Mouse (Mus musculus) cerebellum, adult 11 months (tissue): Measurements from ENCODE around the gene Pitpnb.
A peak's percentile ranks its signal among the peaks of the same experiment; 100 is the strongest.

Experiments used
- DNase-seq: peaks from one replicate; pipeline ENCODE4 v3.0.0; 2022

The Pitpnb gene

DNA sequence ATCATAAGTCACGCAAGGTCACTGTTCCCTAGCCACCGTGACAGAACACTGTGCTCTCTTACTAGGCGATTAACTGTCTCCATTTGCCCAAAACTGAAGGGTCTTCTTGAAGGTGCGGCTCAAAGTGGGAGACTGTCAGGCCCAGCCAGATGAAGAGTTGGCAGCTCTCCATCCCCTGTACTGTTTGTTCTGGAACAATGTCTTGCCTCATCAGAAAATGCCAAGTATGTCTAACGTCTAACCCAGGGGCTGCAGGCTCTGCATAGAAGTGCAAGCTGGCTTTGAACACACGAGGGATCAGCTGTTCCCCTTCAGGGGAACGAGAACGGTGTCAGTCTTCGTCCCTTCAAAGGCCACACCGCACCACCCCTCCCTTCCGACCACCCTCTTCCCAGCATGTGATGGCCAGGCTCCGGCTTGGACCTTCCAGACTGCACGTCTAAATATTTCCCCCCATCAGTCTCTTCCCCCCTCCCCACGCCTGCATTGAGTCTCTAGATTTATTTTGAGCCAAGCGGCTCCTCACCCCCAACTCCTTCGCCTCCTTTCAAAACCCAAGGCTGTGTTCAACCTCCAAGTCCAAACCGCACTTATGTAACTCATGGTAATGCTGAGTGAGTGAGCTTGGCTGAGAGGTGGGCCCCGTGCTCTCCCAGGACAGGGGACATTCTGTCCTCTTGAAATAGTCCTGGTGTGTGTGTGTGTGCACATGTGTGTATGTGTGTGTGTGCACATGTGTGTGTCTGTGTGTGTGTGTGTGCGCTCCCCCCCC, 71.5 kb downstream of the Pitpnb start:
- no peak for DNase-seq

DNA sequence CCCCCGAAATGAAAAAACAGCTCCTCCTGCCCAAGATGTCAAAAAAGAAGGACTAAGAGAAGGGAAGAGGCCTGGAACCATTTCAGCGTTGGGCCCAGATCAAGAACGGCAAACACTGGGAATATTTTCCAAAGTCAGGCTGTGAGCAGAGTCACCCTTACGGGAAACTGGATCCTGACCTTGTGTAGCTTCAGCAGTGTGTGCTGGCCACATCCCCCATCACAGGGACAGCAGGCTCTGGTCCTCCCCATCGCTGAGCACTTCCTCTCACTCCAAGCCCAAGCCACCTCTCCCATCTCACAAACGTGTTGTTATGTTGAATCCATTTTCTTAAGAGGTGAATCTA, 72.1 kb downstream of the Pitpnb start:
- no peak for DNase-seq

DNA sequence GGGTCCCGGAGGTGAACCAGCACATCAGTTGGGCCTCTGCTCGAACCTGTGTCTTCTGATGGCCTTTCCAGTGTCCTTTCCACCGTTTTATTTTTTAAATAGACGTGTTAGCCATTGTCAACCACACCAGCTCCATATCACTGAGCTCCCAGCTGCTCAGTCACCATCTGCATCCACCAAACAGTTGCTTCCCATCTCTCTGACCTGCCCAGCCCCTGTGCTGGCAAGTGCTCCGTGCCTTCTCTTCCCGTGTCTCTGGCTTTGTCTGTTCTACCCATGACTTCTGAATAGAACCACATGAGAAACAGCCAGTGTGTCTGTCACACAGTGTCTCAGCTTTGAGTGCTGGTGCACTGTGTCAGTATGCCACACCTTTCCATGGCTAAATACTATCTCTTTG, 74.2 kb downstream of the Pitpnb start:
- no peak for DNase-seq

DNA sequence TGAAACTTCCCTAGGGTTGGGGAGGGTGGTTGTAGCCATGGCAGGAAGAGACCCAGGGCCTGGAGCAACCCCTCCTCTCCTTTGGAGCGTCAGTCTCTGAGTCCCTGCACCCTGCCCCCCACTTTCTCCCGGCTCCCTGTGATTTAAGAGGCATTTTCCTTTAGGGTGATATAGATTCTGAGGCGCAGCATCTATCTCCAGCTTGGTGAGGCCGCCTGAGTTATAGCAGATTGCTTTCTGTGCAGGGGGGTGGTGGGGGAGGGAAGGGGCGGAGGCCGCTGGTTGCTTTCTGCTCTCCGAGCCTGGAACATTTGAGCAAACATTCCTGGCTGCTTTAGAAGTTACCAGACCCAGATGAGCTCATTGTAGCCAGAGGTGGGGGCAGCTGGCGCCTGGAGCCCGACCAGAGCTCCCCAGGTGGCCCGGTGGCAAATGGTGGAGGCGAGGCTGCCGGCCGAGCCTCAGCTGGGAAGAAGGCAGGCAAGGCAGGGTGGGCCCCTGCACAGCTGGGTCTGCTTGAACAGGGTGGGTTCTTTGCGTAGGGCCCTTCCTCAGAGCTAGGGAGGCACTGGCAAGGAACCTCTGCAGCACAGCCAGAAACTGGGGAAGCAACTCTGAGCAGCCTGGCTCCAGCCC, 78.0 kb downstream of the Pitpnb start:
- DNase-seq, result no peak

DNA sequence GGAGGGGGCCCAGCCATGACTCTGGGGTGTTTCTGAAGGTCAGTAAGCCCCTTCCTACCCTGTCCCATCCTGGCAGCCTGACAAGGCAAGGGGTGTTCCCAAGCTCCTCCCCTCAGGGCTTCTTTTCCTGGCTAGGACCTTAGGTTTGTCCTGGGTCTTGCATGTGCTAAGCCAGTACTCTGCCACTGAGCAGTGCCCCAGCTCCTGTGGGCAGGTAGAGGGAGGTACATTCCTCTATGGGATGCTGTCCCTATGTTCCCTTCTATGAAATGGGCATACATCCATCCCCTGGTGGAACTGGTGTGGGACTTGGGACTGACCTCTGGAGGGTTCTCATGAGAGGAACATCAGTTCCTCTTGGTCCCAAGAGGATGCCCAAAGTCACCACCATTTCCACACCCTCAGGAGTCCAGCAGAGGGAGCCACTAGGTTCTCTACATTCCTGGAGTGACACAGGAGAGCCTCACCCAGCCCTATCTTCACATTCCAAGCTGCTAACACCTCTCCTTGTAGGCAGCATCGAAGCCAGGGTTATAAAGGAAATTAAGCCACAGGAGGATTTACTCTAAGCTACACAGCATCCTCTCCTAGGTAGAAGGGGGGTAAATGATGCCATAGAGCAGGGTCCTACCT, 79.0 kb downstream of the Pitpnb start:
- DNase-seq, result no peak

DNA sequence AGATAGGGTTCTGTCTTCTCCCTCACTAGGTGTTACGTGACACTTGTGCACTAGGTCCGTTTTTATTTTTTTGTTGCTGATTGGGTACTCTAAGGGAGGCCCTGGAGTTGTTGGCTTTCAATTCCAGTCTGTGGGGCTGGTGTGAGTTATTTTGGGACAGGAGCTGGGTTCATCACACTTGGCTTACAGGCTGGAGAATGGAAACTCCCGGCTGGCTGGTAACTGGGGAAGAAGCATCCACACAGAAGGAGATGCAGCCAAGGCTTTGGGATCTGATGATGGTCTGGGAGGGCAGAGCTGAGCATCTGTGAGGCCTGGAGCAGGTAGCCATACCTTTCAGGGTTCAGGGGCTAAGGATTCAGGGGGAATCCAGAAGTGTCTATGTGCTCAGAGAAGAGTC, 80.1 kb downstream of the Pitpnb start:
- no peak for DNase-seq

DNA sequence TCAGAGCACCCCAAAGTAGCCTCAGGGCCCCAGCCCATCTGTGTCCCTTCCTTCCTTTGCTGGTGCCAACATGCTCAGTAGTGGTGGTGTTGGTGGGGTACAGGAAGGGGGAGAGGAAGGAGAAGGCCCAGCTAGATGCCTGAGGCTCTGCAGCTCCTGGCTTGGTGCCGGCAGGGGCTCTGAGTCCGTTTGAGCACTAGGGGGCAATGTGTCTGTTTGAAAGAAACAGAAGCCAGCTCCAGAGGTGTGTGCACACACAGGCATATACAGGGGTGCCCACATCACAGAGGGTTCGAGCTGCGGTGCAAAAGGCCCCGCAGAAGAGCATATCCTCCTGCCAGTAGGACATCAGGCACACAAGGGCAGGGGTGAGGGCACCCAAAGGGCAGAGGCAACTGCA, 83.6 kb downstream of the Pitpnb start:
- peak; percentile 13 for DNase-seq

DNA sequence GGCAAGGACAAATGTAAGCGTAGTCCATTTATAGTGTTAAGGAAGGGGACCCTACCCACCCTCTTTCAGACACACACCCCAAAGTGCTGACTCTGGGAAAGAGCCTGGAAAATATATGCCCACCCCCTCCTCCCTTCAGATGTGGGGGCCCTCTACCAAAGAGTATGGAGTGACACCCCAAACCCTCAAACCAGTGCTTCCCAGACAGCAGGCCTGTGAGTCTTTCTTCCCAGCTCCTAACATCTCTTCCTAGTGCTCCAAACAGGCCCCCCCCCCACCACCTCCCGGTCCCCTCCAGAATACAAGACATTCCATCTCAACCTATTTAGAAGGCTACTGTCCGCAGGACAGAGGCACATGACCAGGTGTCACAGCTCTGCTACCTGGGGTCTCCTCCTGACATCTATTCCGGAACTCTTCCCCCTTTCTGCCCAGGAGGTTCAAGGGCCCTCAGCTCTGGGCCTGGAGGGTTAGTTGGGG, 84.2 kb downstream of the Pitpnb start:
- DNase-seq, result no peak

DNA sequence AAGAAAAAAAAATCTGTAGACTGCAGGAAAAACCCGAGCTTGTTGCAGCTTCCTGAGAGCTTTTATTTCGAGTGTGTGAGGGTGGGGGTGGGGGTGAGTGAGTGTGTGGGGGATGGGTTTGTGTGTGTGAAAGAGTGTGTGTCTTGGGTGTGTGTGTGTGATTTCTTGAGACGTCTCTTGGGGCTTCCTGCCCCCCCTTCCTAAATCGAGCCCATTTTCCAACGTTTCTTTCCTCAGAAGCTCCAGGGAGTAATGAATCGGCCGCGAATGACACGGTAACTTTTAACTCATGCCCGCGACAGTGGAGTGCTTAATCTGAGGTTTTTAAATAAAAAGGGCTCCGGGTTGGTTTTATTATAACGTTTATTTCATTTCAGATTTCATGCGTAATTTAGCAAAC, 85.0 kb downstream of the Pitpnb start:
- DNase-seq, result no peak

DNA sequence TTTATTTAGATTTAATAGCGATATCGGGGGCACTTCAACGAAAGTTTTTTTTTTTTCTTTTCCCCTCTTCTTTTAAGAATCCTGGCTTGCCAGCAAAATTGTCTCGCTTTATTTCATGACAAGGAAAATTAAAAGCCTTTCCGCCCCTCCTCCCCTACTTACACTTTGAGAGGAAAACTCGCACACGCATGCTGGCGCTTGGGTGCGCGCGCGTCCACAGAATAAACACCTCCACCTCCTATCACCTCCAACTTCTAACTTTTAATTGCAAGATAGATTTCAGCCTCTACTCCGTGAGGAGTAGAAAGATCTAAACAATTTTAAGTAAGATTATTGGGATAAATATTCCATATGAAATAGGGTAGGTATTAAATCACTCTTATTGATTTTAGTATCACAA, 85.5 kb downstream of the Pitpnb start:
- no peak for DNase-seq

DNA sequence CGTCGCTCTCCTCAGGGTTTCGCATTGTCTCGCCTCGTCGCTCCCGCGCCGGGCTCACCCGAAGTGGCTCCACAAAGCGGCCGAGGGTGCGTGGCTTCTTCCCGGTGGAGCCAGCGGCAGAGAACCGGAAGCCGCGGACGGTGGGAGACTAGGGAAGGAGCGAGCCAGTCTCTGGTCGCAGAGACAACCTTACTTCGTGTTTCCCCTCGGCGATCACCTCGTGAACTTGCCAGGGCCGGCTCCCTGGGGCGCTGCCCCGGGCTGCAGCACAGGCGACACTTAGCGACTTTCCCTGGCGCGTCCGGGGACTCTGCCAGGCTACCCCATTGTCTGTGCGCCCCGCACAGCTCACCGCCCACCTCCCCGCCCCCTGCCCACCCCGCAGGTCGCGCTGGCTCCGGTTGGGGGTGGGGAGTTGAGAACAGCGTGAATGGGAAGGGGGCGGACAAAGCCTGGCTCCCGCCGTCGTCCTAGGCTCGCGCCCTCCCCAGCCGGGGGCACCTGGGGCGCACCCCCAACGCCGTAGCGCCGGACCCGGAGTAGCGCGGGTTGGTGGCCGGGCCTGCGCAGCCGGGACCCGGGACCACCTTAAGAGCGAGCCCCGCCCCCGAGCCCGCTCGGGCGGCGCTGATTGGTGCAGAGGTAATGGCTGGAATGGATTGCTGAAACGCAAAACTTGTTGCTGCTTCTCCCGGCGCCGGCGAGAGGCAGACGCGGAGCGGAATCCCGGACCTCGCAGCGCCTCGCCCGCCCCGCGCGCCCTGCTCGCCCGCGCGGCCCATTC, 86.2 kb downstream of the Pitpnb start, which contains the start of gene Mn1:
Mn1 (plus strand) TSS at position 772 of the 784 bp plus-strand sequence.
- peak; percentile 30 for DNase-seq

DNA sequence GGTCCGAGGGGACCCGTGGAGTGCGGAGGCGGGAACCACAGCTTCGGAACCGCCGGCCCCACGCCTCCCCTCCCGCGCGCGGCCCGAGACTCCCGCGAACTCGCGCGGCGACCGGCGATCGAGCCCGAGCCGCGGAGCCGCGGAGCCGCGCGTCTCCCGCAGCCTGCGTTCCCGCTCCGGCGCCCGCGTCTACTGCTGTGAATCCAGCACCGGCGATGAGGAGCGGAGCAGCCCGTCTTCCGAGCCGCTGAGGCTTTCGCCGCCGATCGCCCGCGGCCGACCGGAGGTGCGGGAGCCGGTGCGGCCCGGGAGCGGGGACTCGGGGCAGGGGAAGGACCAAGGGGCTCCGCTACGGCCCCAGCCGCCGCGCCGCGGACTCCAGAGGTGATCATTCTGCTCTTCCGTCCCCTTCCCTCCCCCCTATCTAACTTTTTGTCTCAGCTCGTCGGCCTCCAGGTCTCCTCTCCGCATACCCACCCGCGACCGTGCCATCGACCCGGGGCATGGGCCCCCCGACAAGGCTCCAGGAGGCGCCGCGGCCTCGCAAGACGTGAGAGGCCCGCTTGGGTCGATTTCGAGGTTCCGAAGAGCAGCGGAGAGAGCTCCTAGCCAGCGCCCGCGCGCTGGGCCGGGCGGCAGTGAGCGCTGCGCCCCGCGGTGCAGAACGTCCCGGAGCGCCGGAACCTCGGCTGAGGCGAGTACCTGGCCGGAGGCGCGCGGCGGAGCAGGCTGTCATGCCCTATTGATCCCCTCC, 87.0 kb downstream of the Pitpnb start:
- DNase-seq, result no peak

DNA sequence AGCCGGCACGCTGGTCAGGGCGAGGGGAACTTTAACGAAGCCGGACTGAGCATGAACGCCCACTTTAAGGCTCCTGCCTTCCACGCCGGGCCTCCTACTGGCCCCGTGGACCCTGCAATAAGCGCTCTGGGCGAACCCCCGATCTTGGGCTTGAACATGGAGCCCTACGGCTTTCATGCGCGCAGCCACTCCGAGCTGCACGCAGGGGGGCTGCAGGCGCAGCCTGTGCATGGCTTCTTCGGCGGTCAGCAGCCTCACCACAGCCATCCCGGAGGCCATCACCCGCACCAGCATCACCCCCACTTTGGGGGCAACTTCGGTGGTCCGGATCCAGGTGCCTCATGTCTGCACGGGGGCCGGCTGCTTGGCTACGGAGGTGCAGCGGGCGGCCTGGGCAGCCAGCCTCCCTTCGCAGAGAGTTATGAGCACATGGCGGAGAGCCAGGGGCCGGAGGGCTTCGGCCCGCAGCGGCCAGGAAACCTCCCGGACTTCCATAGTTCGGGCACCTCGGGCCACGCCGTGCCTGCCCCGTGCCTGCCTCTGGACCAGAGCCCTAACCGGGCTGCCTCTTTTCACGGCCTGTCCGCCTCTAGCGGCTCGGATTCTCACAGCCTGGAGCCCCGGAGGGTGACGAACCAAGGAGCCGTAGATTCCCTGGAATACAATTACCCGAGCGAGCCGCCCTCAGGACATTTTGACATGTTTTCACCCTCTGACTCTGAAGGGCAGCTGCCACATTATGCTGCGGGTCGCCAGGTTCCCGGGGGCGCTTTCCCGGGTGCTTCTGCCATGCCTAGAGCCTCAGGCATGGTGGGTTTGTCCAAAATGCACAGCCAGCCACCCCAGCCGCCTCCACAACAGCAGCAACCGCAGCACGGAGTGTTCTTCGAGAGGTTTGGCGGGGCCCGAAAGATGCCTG, 87.9 kb downstream of the Pitpnb start:
- DNase-seq, result no peak

DNA sequence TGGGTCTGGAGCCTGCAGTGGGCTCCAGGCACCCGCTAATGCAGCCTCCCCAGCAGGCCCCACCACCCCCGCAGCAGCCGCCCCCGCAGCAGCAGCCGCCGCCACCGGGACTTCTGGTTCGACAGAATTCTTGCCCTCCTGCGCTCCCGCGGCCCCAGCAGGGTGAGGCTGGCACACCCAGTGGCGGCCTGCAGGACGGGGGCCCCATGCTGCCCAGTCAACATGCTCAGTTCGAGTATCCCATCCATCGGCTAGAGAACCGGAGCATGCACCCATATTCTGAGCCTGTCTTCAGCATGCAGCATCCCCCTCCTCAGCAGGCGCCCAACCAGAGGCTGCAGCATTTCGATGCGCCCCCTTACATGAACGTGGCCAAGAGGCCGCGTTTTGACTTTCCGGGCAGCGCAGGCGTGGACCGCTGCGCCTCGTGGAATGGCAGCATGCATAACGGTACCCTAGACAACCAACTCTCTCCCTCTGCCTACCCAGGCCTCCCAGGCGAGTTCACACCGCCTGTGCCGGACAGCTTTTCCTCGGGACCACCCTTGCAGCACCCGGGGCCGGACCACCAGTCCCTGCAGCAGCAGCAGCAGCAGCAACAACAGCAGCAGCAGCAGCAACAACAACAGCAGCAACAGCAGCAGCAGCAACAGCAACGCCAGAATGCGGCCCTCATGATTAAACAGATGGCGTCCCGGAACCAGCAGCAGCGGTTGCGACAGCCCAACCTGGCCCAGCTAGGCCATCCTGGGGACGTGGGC, 88.7 kb downstream of the Pitpnb start:
- no peak for DNase-seq

DNA sequence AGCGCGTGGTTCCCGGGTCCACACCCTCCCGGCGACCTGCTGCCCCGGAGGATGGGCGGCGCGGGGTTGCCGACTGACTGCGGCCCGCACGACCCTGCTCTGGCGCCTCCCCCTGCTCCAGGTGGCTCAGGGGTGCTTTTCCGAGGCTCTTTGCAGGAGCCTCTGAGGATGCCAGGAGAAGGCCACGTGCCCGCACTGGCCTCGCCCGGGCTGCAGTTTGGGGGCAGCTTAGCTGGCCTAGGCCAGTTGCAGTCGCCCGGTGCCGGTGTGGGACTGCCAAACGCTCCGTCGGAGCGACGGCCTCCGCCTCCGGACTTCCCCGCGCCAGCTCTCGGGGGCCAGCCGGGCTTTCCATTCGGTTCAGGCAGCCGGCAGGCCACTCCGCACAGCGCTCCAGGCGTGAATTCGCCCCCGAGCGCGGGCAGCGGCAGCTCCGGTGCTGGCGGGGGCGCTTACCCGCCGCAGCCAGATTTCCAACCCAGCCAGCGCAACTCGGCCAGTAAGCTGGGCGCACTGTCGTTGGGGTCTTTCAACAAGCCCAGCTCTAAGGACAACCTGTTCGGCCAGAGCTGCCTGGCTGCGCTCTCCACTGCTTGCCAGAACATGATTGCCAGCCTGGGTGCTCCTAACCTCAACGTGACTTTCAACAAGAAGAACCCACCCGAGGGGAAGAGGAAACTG, 89.6 kb downstream of the Pitpnb start:
- no peak for DNase-seq

DNA sequence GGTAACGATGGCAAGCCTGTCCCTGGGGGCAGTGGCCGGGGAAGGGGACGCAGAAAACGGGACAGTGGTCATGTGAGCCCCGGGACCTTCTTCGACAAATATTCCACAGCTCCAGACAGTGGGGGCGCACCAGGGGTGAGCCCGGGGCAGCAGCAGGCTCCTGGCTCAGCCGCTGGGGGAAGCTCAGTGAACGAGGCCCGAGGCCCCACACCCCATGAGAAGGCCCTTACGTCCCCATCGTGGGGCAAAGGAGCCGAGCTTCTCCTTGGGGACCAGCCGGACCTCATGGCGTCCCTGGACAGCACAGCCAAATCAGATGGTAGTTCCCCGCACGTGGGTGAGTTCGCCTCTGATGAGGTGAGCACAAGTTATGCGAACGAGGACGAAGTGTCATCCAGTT, 90.3 kb downstream of the Pitpnb start:
- DNase-seq, result no peak

DNA sequence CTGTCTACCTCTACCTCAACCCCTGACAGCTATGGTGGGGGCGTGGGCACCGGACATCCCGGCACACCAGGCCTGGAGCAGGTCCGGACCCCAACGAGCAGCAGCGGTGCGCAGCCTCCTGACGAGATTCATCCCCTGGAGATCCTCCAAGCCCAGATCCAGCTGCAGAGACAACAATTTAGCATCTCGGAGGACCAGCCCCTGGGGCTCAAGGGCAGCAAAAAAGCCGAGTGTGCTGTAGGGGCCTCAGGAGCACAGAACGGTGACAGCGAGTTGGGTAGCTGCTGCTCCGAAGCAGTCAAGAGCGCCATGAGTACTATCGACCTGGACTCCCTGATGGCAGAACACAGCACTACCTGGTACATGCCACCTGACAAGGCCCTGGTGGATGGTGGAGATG, 90.9 kb downstream of the Pitpnb start:
- no peak for DNase-seq

DNA sequence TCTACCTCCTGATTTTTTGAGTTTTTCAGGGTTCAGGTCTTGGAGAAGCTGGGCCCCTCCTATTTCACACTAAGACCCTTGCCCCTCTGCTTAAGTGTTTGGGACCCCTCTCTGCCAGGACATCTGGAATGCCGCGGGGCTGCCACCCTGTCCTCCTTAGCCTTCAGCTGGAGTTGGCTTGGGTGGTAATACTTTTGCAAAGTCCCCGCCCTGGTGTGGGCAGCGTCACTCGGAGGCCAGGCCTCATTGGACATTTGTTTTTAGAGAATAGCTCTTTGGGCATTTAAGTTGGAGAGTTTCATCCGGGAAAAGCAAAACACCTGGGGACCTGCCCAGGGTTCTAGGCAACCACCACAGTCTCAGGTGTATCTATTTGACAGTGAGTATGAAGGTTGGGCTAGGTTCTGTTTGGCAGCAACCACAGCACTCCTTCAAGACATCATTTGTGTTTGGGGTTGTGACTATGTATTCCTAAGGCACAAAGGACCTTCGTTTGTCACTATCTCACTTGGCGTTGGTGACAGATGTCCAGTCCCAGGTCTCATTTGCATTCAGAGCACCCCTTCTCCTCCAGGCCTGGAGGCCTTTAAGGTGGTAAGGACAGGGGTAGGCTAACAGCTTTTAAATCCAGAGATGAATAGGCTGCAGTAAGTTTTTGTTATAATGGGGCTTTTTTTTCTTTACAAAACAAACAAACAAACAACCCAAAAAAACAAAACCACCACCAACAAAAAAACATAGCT, 91.7 kb downstream of the Pitpnb start:
- DNase-seq, result no peak

DNA sequence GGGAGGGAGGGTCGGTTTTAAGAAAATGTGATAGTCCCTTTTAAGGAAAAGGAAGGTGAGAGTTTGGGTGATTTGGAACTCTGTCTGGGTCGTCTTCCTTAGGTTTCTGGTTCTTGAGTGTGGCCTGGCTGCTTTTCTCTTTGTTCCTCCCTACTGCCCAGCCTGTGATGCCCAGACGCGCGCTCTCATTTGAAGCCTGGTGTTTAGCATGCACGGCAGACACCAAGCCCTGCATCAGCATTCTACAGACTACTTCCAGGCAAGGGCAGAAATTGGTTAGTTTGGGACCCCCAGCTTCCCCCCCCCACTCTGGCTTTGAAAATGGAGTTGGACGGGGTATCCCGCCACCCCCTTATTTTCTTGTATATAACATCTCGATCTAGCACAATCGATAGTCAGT, 92.4 kb downstream of the Pitpnb start:
- no peak for DNase-seq
